Mouse (Mus musculus): Measurements from ENCODE around the gene Flywch2.

Flywch2 gene

GRCm38 (mm10) chr17:23785561-23786471, at the start of gene Flywch2:
Gene Flywch2 (minus strand): TSS chr17:23786081.
- CTCF ChIA-PET: no interaction called here

DNA sequence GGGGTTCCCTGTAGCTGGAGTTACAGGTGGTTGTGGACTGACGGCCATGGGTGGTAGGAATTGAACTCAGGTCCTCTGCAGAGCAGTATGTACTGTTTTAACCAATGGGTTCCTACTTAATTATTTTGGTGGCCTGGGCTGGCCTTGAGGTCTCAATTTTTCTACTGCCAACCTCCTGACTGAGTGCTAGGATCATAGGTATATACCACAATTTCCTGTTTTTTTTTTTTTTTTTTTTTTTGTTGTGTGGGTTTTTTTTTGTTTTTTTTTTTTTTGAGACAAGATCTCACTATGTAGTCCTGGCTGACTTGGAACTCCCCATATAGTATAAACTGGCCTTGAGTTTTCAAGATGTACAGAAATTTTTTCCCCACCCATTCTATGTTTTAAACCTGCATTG, 45.3 kb upstream of the Flywch2 start:
- CTCF ChIA-PET: interaction anchor here (1.6 kb wide), 1 partner anchor 57 kb away, joined by 4 read pairs; no protein-coding TSS in a partner anchor

DNA sequence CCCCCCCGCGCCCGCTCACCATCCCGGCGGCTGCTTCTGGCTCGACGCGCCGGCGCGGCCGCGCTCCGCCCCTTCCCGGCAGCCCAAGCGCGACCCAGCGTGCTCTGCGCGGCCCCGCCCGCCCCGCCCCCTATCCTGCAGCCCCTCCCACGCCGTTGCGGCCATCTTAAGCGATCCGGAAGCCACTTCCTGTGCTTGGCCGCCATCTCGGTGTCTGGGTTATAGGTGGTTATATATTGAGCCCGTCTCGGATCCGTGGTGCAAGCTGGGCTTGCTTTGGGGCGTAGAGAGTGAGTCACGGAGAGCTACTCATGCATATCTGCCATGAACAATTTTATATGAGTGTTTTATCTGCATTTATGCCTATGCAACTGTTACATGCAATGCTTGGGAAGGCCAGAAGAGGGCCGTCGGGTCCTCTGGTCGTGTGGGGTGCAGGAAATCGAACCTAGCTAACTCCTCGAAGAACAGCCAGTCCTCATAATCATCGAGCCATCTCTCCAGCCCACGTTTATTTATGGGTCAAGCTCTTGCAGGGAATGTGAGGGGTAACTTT, 43.3 kb upstream of the Flywch2 start, which contains the start of gene Elob:
TSS of gene Elob (minus strand) at position 73 of the 556 bp plus-strand sequence.
- CTCF ChIA-PET: interaction anchor here (1.5 kb wide), 1 partner anchor 54 kb away, joined by 5 read pairs; no protein-coding TSS in a partner anchor

DNA sequence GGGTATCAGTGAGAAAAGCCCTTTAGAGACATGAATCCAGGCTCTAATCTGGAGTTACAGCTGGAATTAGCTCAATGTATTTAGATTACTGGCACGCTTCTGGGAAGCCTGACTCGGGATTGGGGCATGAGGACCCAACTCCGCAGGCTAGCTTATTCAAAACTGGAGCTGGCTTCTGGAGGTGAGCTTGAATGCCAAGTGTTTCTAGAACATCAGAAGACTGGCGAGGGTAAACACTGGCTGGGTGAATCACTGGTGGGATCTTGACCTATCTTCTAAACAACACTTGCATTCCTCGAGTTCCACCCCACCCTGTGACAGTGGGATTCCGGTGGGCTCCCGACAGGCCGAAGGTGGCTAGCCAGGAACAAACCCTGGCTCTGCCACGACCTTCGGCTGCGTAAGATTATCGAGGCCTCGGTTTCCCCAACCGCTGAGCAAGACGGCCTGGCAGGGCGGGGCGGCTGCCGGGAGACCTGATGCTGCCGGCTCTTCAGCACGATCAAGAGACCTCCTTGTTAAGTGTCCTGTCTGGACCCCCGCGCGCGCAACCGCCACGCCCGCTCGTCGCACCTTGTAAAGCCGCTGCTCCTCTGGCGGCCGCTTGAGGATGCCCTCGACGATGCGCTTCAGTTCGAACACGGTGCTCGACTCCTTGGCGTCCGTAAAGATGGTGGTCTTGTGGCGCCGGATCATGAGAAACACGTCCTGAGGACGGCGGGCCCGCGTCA, 42.6 kb upstream of the Flywch2 start:
- CTCF ChIA-PET: interaction anchor here (0.6 kb wide), 1 partner anchor 44 kb away, joined by 4 read pairs; no protein-coding TSS in a partner anchor

DNA sequence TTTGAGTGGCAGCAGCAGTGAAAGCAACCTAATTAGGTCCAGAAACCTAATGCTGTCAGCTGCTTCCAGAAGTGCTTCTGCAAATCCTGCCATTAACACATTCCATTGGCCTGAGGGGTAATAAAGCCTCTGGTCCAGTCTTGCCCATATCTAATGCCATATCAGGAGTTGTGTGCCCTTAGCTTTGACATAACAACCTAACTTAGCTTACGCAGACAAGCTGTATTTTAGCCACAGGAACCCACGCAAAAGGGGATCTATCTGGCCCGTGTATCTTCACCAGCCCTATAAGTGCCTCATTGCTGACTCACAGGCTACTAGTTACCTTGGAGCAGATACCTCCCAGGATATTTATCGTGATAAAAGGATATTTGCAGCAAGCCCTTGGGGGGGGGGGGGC, 39.7 kb upstream of the Flywch2 start:
- CTCF ChIA-PET: interaction anchor here (0.6 to 0.7 kb wide), 2 partner anchors 14 to 164 kb away, joined by 4 to 7 read pairs; no protein-coding TSS in a partner anchor

- CTCF ChIA-PET: no interaction called here
Measured at GRCm38 (mm10) chr17:23823614-23824013, 37.7 kb upstream of the Flywch2 start.

- CTCF ChIA-PET: no interaction called here
Measured at GRCm38 (mm10) chr17:23823018-23823417, 37.1 kb upstream of the Flywch2 start.

DNA sequence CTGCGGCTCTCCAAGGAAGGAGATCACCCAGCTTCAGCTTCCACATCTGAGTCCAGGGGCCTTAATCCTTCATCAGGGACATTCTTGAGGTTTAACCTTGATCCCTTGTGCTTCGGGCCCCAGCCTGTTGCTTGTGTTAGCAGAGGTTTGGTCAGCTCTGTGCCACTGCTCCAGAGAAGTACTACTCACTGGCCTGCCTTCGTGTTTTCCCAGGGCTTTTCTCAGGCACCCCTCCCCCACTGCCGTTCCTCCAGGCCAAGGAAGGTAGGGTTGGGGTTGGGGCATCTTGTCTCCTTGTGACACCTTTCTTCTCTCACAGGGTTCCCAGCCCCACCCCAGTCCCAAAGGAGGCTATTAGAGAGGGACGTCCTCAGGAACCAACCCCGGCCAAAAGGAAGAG, 36.2 kb upstream of the Flywch2 start:
- CTCF ChIA-PET: interaction anchor here (1.4 kb wide), 1 partner anchor 18 kb away, joined by 7 read pairs; no protein-coding TSS in a partner anchor

DNA sequence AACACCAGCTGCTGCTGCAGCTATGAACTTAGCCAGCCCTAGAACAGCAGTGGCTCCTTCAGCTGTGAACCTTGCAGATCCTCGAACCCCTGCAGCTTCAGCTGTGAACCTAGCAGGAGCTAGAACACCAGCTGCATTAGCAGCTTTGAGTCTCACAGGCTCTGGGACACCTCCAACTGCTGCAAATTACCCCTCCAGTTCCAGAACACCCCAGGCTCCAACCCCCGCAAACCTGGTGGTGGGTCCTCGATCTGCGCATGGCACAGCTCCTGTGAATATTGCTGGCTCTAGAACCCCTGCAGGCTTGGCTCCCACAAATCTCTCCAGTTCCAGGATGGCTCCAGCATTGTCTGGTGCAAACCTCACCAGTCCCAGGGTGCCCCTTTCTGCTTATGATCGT, 34.9 kb upstream of the Flywch2 start:
- CTCF ChIA-PET: no interaction called here

DNA sequence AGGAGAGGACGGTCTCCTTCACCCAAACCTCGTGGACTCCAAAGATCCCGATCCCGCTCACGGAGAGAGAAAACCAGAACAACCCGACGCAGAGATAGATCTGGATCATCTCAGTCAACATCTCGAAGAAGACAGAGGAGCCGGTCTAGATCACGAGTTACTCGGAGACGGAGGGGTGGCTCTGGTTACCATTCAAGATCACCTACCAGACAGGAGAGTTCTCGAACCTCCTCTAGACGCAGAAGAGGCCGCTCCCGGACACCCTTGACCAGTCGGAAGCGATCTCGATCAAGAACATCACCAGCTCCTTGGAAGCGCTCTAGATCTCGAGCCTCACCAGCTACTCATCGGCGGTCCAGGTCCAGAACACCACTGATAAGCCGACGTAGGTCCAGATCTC, 33.4 kb upstream of the Flywch2 start:
- CTCF ChIA-PET: no interaction called here

- CTCF ChIA-PET: no interaction called here
Measured at GRCm38 (mm10) chr17:23818579-23818978, 32.7 kb upstream of the Flywch2 start.

DNA sequence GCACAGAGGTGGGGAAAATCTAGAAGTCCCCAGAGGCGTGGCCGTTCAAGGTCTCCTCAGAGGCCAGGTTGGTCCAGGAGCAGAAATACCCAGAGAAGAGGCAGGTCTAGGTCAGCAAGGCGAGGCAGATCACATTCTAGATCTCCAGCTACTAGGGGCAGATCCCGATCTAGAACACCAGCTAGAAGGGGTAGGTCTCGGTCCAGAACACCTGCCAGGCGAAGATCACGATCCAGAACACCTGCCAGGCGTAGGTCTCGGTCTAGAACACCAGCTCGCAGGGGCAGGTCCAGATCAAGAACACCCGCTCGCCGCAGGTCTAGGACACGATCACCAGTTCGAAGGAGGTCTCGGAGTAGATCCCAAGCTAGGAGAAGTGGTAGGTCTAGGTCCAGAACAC, 29.8 kb upstream of the Flywch2 start:
- CTCF ChIA-PET: no interaction called here

GRCm38 (mm10) chr17:23807918-23808317, 22.0 kb upstream of the Flywch2 start:
- CTCF ChIA-PET: no interaction called here

GRCm38 (mm10) chr17:23806867-23807266, 21.0 kb upstream of the Flywch2 start:
- CTCF ChIA-PET: no interaction called here

DNA sequence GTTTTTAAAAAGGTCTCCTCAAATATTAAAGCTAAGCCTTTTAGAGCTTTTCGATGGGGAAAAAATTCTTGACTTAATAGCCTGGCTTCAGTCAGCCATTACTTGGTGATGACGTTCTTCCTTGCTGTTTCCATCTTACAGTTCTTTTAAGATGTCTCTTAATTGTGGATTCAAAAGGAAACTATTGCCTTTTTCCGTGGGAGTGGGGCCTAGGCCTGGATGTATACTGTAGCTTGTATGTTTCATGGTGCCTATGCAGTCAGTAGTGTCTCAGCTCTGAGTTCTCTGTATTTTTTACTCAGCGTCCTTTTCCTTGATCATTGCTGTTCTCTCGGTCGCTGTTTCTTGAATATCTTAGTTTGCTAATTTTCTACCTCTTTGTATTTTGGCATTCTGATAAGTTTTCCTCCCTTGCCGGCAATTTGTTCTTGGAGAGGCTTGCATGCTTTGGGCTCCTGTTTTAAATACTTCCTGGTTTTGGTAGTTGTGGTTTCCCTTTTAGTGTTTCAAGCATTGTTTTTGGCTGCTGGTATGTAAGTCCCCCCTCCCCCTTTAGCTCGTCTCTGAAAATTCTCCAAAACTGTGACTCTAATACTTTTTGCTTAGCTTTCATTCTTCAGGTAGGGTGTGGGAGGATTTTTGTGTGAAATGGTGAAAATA, 18.7 kb upstream of the Flywch2 start:
- CTCF ChIA-PET: interaction anchor here (0.6 to 0.8 kb wide), 3 partner anchors 9 to 57 kb away, joined by 3 to 7 read pairs (median 5); no protein-coding TSS in a partner anchor

DNA sequence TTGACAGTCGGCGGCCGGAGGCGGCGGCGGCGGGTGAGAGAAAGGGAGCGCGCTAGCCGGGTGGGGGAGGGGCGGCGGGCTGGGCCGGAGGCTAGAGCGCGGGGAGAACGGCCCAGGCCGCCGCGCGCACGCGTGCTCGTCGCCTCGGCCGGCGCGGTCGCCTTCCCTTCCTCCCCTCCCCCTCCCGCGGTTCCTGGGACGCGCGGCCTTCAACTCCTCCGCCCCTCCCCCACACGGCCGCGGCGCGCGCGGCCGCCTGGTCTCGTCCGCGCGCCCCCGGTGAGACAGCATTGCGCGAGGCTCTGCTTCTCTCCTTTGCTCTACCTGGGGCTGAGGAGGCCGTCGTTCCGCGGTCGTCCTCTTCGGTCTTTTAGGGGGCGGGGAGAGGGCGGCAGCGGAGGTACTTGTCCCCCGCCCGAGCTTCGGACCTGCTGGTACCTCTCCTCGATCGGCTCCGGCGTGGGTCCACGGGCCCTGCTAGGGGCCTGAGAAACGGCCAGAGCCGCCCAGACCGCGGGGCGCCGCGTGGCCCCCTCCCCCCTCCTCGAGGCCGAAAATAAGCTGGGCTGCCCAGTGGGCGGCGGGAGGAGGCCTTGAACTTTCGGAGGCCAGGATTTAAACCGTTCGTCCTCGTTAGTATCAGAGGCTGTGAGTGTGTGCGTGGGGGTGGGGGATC, 17.6 kb upstream of the Flywch2 start:
- CTCF ChIA-PET: interaction anchor here (0.7 kb wide), 2 partner anchors 9 to 77 kb away, joined by 6 to 8 read pairs; no protein-coding TSS in a partner anchor

DNA sequence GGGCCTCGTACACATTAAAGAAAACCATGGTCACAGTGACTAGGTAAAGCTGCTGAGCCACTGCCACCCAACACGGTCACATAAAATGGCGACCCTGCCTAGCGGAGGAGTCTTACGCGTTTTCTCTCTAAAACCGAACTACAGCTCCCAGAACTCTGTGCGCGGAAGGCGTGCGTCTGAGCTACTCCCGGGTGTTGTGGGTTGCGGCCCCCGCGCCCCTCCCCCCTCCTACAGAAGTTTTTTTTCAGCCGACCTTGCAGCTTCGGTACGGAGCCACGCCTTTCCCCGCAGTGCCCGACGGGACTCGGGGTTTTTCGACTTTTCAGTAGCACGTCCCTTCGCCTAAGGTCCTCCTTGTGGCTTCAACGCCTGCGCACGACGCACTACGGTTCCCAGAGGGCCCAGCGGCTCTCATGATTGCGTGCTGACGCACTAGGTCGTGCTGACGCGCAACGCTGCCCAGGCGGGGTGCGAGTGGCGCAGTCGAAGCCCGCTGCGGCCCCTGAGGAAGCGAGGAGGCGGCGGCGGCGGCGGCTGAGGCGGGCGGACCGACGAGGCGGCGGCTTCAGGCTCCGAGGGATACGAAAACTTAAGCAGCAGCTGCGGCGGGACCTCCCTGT, 17.0 kb upstream of the Flywch2 start:
- CTCF ChIA-PET: interaction anchor here (0.7 kb wide), 1 partner anchor 10 kb away, joined by 6 read pairs; no protein-coding TSS in a partner anchor

GRCm38 (mm10) chr17:23801627-23802026, 15.7 kb upstream of the Flywch2 start:
- CTCF ChIA-PET: no interaction called here

- CTCF ChIA-PET: no interaction called here
Measured at GRCm38 (mm10) chr17:23797316-23797715, 11.4 kb upstream of the Flywch2 start.

DNA sequence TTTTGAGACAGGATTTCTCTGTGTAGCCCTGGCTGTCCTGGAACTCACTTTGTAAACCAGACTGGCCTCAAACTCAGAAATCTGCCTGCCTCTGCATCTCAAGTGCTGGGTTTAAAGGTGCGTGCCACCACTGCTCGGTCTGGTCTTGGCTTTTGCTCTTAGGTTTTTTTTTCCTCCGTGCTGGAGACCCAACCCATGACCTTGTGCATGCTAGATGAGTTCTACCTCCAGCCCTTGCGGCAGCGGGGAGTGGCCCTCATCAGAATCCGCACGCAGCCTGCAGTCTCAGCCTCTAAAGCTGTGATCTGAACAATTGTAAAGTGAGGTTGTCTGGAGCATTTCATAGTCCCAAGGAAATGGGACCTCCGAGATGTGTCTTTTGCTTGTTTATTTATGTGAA, 9.4 kb upstream of the Flywch2 start:
- CTCF ChIA-PET: no interaction called here

DNA sequence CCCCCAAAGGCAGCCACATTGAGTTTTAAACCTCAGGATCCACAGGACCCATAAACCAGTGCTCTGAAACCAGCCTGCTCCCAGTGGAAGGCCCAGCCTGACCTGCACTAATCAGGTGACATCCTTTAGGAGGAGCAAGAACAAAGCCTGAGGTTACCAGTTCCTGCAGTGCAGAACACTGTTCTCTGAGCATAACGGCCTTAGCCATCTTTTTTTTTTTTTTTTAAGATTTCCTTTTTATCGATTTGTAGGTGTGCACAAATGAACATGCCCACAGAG, 5.1 kb upstream of the Flywch2 start:
- CTCF ChIA-PET: no interaction called here
